Mouse (Mus musculus) G1E-ER4 (cell line): Measurements from ENCODE around the gene Gm14325. TPM values are rescaled to one million over a fixed set of nuclear protein-coding genes. Genes with fewer than 3 reads are reported as not detected.
"Not testable (repeated sequence)": the region's sequence is repeated elsewhere in the genome, so short reads cannot be mapped to it uniquely, and the experiment has no call there.

Experiments
- GATA1 ChIP-seq: IDR thresholded peaks from one replicate; pipeline ENCODE4 v1.8.0; 2012; ENCODE audit warnings: low read length, inconsistent platforms
- polyA plus RNA-seq: library from polyadenylated mRNA; stranded (reverse); fragments of >175 nt; gene quantifications from 2 replicates; pipeline ENCODE4 v1.2.3, GENCODE M21; 2012

Gene Gm14325
- polyA plus RNA-seq = 0.18 and 0.21 TPM in 2 replicates

- TF ChIP-seq GATA1 = not testable (repeated sequence)
Observed at GRCm38 (mm10) chr2:177839901-177840663, at the start of gene Gm14325. TSS of gene Gm14325 (minus strand) at chr2:177840336.

Other genes with a start within 250 kb of the Gm14325 start
- gene Gm14322, start 81.0 kb downstream of the Gm14325 start, polyA plus RNA-seq = not detected in 2 replicates
- not detected in 2 replicates for gene Gm14327, start 56.8 kb upstream of the Gm14325 start, polyA plus RNA-seq
- gene Zfp972, start 85.3 kb upstream of the Gm14325 start, polyA plus RNA-seq = 0.21 and 0.53 TPM in 2 replicates
- 1.0 and 1.2 TPM in 2 replicates for gene Gm14326, start 117.0 kb upstream of the Gm14325 start, polyA plus RNA-seq
- gene Zfp971, start 182.9 kb upstream of the Gm14325 start, polyA plus RNA-seq = 1.0 and 1.2 TPM in 2 replicates
- gene Zfp931, start 238.1 kb upstream of the Gm14325 start, polyA plus RNA-seq = not detected in 2 replicates